Mouse (Mus musculus): Measurements from ENCODE around the gene Spast. TPM values are rescaled to one million over a fixed set of nuclear protein-coding genes. Genes with fewer than 3 reads are reported as not detected.
"Not testable (repeated sequence)": the region's sequence is repeated elsewhere in the genome, so short reads cannot be mapped to it uniquely, and the experiment has no call there.

Spast gene
- polyA plus RNA-seq, 1 experiment from 2014 or later = 16.2 TPM

- no peak for ATAC-seq (replicated peaks; ENCODE audit: insufficient number of reproducible peaks, low FRiP score, low TSS enrichment)
- WGBS (ENCODE audit: insufficient replicate concordance) = 84% methylated on average over 6 of the region's 6 CpGs
- Histone ChIP-seq H3K36me3 (ENCODE audit: control insufficient read depth, insufficient read depth, low read length) (no peaks in the 10 kb centered on the region; the same call in 1 of the 2 replicates), H3K9ac (ENCODE audit: low read depth, low read length) (no peak overlapping the region), H3K4me3 (ENCODE audit: low read depth, low read length) (no peak overlapping the region), H3K9me3 (replicated peaks; ENCODE audit: control insufficient read depth, low read length) (no peaks in the 10 kb centered on the region), H3K27ac (ENCODE audit: low read depth, low read length) (no peak overlapping the region), H3K4me1 (ENCODE audit: control insufficient read depth, insufficient read depth, low read length) (peaks cover 4% of the 10 kb centered on the region), H3K4me2 (no peak overlapping the region), H3K27me3 (ENCODE audit: control insufficient read depth, insufficient read depth, low read length) (no peaks in the 10 kb centered on the region)
These were observed 20.1 kb upstream of the Spast start for GRCm38 (mm10) chr17:74318721-74319120.

DNA sequence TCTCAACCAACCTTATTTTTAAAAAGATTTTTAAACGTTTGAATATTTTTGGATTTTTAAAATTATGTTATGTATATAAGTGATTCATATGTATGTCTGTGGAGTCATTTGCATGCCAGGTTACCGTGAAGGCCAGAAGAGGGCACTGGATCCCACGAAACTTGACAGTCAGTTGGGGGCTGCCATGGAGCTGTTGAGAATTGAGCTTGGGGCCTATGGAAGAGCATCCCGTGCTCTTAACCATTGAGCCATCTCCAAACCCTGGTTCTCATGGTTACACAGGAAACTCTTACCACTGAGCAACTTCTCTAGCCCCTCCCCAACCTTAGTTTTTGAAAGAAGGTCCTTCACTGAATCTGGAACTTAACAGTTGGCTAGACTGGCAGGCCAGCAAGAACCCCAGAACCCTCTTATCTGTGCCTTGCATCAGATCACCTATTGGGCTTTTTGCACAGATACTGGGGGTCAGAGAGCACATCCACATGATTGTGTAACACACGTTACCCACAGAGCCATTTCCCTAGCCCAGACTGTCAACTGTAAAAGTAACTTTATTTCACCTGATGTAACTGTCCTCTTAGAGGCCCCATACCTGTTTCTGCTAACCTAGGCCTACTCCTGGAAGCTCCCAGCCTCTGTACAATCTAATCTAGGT is 16.3 kb upstream of the Spast start:
- no peak for ATAC-seq (replicated peaks; ENCODE audit: insufficient number of reproducible peaks, low FRiP score, low TSS enrichment)
- H3K4me2 ChIP-seq = no peak overlapping the region
- H3K36me3 ChIP-seq (ENCODE audit: control insufficient read depth, insufficient read depth, low read length) = no peaks in the 10 kb centered on the region
- H3K9ac ChIP-seq (ENCODE audit: low read depth, low read length) = no peak overlapping the region
- no peak overlapping the region for H3K4me3 ChIP-seq (ENCODE audit: low read depth, low read length)
- H3K9me3 ChIP-seq (replicated peaks; ENCODE audit: control insufficient read depth, low read length) = no peaks in the 10 kb centered on the region
- 50% methylated on average over 5 of the region's 5 CpGs for WGBS (ENCODE audit: insufficient replicate concordance)
- H3K27ac ChIP-seq (ENCODE audit: low read depth, low read length) = no peak overlapping the region
- no peaks in the 10 kb centered on the region for H3K4me1 ChIP-seq (ENCODE audit: control insufficient read depth, insufficient read depth, low read length)
- no peaks in the 10 kb centered on the region for H3K27me3 ChIP-seq (ENCODE audit: control insufficient read depth, insufficient read depth, low read length)

- ATAC-seq (replicated peaks; ENCODE audit: insufficient number of reproducible peaks, low FRiP score, low TSS enrichment) = no peak
- no peak within 1 kb of the TSS for H3K4me2 ChIP-seq
- WGBS (ENCODE audit: insufficient replicate concordance) = 74% methylated on average over 2 of the region's 2 CpGs
- no peak within 1 kb of the TSS for H3K4me3 ChIP-seq (ENCODE audit: low read depth, low read length)
- H3K9me3 ChIP-seq (replicated peaks; ENCODE audit: control insufficient read depth, low read length) = no peaks in the 10 kb centered on the region
- H3K27ac ChIP-seq (ENCODE audit: low read depth, low read length) = no peak within 1 kb of the TSS
- H3K9ac ChIP-seq (ENCODE audit: low read depth, low read length) = no peak within 1 kb of the TSS
- H3K4me1 ChIP-seq (ENCODE audit: control insufficient read depth, insufficient read depth, low read length) = no peaks in the 10 kb centered on the region
- no peaks in the 10 kb centered on the region for H3K36me3 ChIP-seq (ENCODE audit: control insufficient read depth, insufficient read depth, low read length)
- no peaks in the 10 kb centered on the region for H3K27me3 ChIP-seq (ENCODE audit: control insufficient read depth, insufficient read depth, low read length)
These were observed 14.9 kb upstream of the Spast start, which contains the start of gene Dpy30 for GRCm38 (mm10) chr17:74323844-74324243. Gene Dpy30 (minus strand): TSS chr17:74323944.

DNA sequence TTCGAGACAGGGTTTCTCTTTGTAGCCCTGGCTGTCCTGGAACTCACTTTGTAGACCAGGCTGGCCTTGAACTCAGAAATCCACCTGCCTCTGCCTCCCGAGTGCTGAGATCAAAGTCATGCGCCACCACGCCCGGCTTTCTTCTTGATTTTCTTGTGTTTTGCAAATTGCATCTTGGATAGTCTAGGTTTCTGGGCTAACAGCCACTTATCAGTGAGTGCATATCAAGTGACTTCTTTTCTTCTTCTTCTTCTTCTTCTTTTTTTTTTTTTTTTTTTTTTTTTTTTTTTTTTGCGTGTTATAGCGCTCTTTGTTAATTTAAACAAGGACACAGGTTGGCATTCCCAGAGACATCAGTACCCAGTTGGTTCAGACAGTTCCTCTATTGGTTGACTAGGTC is 11.6 kb upstream of the Spast start:
- H3K4me3 ChIP-seq (ENCODE audit: low read depth, low read length); H3K9me3 ChIP-seq (replicated peaks; ENCODE audit: control insufficient read depth, low read length); H3K36me3 ChIP-seq (ENCODE audit: control insufficient read depth, insufficient read depth, low read length); ATAC-seq (replicated peaks; ENCODE audit: insufficient number of reproducible peaks, low FRiP score, low TSS enrichment); H3K27me3 ChIP-seq (ENCODE audit: control insufficient read depth, insufficient read depth, low read length); H3K4me2 ChIP-seq; H3K27ac ChIP-seq (ENCODE audit: low read depth, low read length); H3K4me1 ChIP-seq (ENCODE audit: control insufficient read depth, insufficient read depth, low read length); H3K9ac ChIP-seq (ENCODE audit: low read depth, low read length): not testable (repeated sequence)
- WGBS (ENCODE audit: insufficient replicate concordance) = 77% methylated on average over 7 of the region's 7 CpGs

GRCm38 (mm10) chr17:74328146-74328545 is 10.6 kb upstream of the Spast start:
- not testable (repeated sequence) for H3K4me1 ChIP-seq (ENCODE audit: control insufficient read depth, insufficient read depth, low read length); H3K9ac ChIP-seq (ENCODE audit: low read depth, low read length); H3K27me3 ChIP-seq (ENCODE audit: control insufficient read depth, insufficient read depth, low read length); H3K36me3 ChIP-seq (ENCODE audit: control insufficient read depth, insufficient read depth, low read length); H3K4me3 ChIP-seq (ENCODE audit: low read depth, low read length); ATAC-seq (replicated peaks; ENCODE audit: insufficient number of reproducible peaks, low FRiP score, low TSS enrichment); H3K9me3 ChIP-seq (replicated peaks; ENCODE audit: control insufficient read depth, low read length); H3K4me2 ChIP-seq; H3K27ac ChIP-seq (ENCODE audit: low read depth, low read length)
- WGBS (ENCODE audit: insufficient replicate concordance) = 40% methylated on average over 2 of the region's 2 CpGs

- no peak for ATAC-seq (replicated peaks; ENCODE audit: insufficient number of reproducible peaks, low FRiP score, low TSS enrichment)
- Histone ChIP-seq H3K9me3 (replicated peaks; ENCODE audit: control insufficient read depth, low read length) (no peaks in the 10 kb centered on the region), H3K4me1 (ENCODE audit: control insufficient read depth, insufficient read depth, low read length) (no peaks in the 10 kb centered on the region), H3K9ac (ENCODE audit: low read depth, low read length) (no peak overlapping the region), H3K4me2 (no peak overlapping the region), H3K27ac (ENCODE audit: low read depth, low read length) (no peak overlapping the region), H3K27me3 (ENCODE audit: control insufficient read depth, insufficient read depth, low read length) (no peaks in the 10 kb centered on the region), H3K4me3 (ENCODE audit: low read depth, low read length) (no peak overlapping the region), H3K36me3 (ENCODE audit: control insufficient read depth, insufficient read depth, low read length) (no peaks in the 10 kb centered on the region)
- WGBS (ENCODE audit: insufficient replicate concordance) = 68% methylated on average over 9 of the region's 9 CpGs
These were observed 7.6 kb upstream of the Spast start for GRCm38 (mm10) chr17:74331049-74331676.

DNA sequence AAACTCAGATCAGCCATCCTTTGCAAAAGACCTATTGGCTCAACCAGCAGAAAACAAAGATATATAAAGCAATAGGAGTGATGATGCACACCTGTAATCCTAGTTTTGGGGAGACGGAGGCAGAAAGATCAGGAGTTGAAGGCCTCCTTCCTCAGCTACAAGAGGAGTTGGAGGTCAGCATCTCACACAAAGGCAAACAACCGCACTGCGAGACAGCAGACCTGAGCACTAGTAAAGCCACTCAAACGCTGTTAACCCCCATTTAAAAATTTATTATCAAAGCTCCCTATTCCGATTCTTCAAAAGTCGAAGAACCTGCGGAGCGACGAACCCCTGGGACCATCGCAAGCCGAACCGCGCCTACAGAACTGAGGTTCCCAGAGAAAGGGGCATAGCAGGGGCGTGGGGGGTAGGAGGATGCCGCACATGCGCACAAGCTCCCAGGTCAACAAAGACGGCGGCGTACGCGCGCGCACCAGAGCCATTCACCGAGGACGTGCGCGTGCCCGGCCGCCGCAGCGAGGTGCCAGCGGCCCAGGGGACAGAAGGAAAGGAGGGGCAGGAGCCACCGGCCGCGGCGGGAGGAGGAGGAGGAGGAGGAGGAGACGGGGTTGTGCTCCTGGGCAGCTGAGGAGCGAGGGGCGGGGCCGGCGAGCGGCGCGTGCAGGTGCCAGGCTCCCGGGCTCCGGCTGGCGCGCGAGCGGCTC is 409 bp upstream of the Spast start:
- Histone ChIP-seq H3K27me3 (ENCODE audit: control insufficient read depth, insufficient read depth, low read length) (no peaks in the 10 kb centered on the region), H3K4me2 (peak overlapping the region; percentile 80), H3K9ac (ENCODE audit: low read depth, low read length) (peak overlapping the region; percentile 99), H3K4me3 (ENCODE audit: low read depth, low read length) (peak overlapping the region; percentile 98), H3K9me3 (replicated peaks; ENCODE audit: control insufficient read depth, low read length) (no peaks in the 10 kb centered on the region), H3K4me1 (ENCODE audit: control insufficient read depth, insufficient read depth, low read length) (peaks cover 16% of the 10 kb centered on the region), H3K36me3 (ENCODE audit: control insufficient read depth, insufficient read depth, low read length) (no peaks in the 10 kb centered on the region), H3K27ac (ENCODE audit: low read depth, low read length) (peak overlapping the region; percentile 98)
- WGBS (ENCODE audit: insufficient replicate concordance) = under 1% methylated on average over 38 of the region's 50 CpGs
- ATAC-seq (replicated peaks; ENCODE audit: insufficient number of reproducible peaks, low FRiP score, low TSS enrichment) = peak; percentile 94

- Histone ChIP-seq H3K4me2 (peak overlapping the region; percentile 80), H3K9me3 (replicated peaks; ENCODE audit: control insufficient read depth, low read length) (no peaks in the 10 kb centered on the region), H3K27ac (ENCODE audit: low read depth, low read length) (no peak overlapping the region), H3K4me1 (ENCODE audit: control insufficient read depth, insufficient read depth, low read length) (peaks cover 16% of the 10 kb centered on the region), H3K27me3 (ENCODE audit: control insufficient read depth, insufficient read depth, low read length) (no peaks in the 10 kb centered on the region), H3K4me3 (ENCODE audit: low read depth, low read length) (no peak overlapping the region), H3K36me3 (ENCODE audit: control insufficient read depth, insufficient read depth, low read length) (0 out of 2 replicates have a peak, but pooled peaks cover 6% of the 10 kb centered on the region), H3K9ac (ENCODE audit: low read depth, low read length) (no peak overlapping the region)
- no peak for ATAC-seq (replicated peaks; ENCODE audit: insufficient number of reproducible peaks, low FRiP score, low TSS enrichment)
- 73% methylated on average over 5 of the region's 5 CpGs for WGBS (ENCODE audit: insufficient replicate concordance)
These were observed 2.4 kb downstream of the Spast start for GRCm38 (mm10) chr17:74341151-74341550.

Data from heart, embryonic 11.5 days (tissue).